Mouse (Mus musculus): Measurements from ENCODE around the gene Ppp3ca. TPM values are rescaled to one million over a fixed set of nuclear protein-coding genes. Genes with fewer than 3 reads are reported as not detected.

Ppp3ca gene
- total and polyA plus RNA-seq, 3 experiments = 17.4 to 40.6 (median 32.0) TPM

DNA sequence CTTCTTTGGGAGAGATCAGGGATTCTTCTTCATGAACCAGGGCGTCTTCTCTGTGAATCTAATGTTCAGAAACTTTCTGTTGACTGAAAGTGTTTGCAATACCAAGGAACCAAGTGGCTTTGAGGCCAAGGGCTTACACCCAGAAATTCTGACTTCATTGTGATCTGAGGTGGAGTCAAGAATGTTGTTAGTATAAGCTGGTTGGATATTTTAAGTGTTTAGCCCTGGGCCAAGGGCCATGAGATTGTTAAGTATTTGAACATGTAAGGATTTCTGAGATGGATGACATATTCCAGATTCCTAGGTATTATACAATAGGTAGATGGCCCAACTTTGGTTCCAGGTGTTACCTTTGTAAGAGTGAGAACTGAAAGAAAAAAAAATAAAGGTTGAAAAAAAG, 68.5 kb downstream of the Ppp3ca start:
- TF ChIP-seq MAX (IDR thresholded peaks at IDR 0.05; ENCODE audit: low read length) = no peak
- no peak for TF ChIP-seq SMC3 (IDR thresholded peaks at IDR 0.05; ENCODE audit: low read depth, low read length)
- TF ChIP-seq NRF1 (IDR thresholded peaks at IDR 0.05; ENCODE audit: insufficient read depth, low read depth, low read length, poor library complexity, severe bottlenecking) = no peak
- TF ChIP-seq HCFC1 (IDR thresholded peaks at IDR 0.05; ENCODE audit: low read depth, low read length) = no peak
- no peak for TF ChIP-seq USF1 (IDR thresholded peaks at IDR 0.05; ENCODE audit: low read depth, low read length)
- TF ChIP-seq CHD1 (IDR thresholded peaks at IDR 0.05; ENCODE audit: low read depth, low read length) = no peak
- TF ChIP-seq GABPA (IDR thresholded peaks at IDR 0.05; ENCODE audit: low read depth, low read length) = no peak
- no peak for TF ChIP-seq ZC3H11A (IDR thresholded peaks at IDR 0.05; ENCODE audit: low read depth, low read length)
- TF ChIP-seq KAT2A (conservative IDR thresholded peaks at IDR 0.05; ENCODE audit: low read depth, low read length) = no peak
- TF ChIP-seq ZMIZ1 (IDR thresholded peaks at IDR 0.05; ENCODE audit: low read depth, low read length) = no peak
- TF ChIP-seq NELFE (IDR thresholded peaks at IDR 0.05; ENCODE audit: low read depth, low read length) = no peak
- no peak for TF ChIP-seq UBTF (IDR thresholded peaks at IDR 0.05; ENCODE audit: borderline replicate concordance, insufficient read depth, low read depth, low read length)
- no peak for TF ChIP-seq CHD2 (IDR thresholded peaks at IDR 0.05; ENCODE audit: low read length)
- no peak for TF ChIP-seq MXI1 (IDR thresholded peaks at IDR 0.05; ENCODE audit: low read depth, low read length)
- no peak for TF ChIP-seq MEF2A (IDR thresholded peaks at IDR 0.05; ENCODE audit: extremely low read depth, insufficient replicate concordance, low read depth, low read length, poor library complexity, severe bottlenecking)
- TF ChIP-seq MAZ (IDR thresholded peaks at IDR 0.05; ENCODE audit: low read depth, low read length) = no peak
- TF ChIP-seq ZNF384 (IDR thresholded peaks at IDR 0.05; ENCODE audit: low read depth, low read length) = no peak
- TF ChIP-seq E2F4 (IDR thresholded peaks at IDR 0.05; ENCODE audit: borderline replicate concordance, low read depth, low read length) = no peak
- no peak for TF ChIP-seq POLR2A (IDR thresholded peaks at IDR 0.05; ENCODE audit: control insufficient read depth in 1 of 2, insufficient read depth in 1 of 2, low read depth in 1 of 2, low read length in 2 of 2, poor library complexity in 1 of 2)
- no peak for TF ChIP-seq TAL1 (IDR thresholded peaks at IDR 0.05; ENCODE audit: low read length)
- Histone ChIP-seq H3K4me3 (ENCODE audit: control insufficient read depth in 1 of 2, insufficient read depth in 1 of 2, low read depth in 2 of 2, low read length in 2 of 2) (no peak overlapping the region), H3K27me3 (ENCODE audit: control insufficient read depth in 1 of 2, insufficient read depth in 2 of 2, low read length in 2 of 2) (no peaks in the 10 kb centered on the region), H3K9ac (ENCODE audit: control insufficient read depth, low read depth, low read length, poor library complexity, severe bottlenecking) (no peak overlapping the region), H3K4me1 (ENCODE audit: control insufficient read depth in 1 of 2, insufficient read depth in 2 of 2, low read length in 2 of 2) (peaks cover 7 to 17% of the 10 kb centered on the region in 2 experiments), H3K79me2 (ENCODE audit: control insufficient read depth, insufficient read depth, low read length, poor library complexity) (peaks cover 5% of the 10 kb centered on the region; the same call in 1 of the 2 replicates), H3K36me3 (ENCODE audit: control insufficient read depth in 1 of 2, insufficient read depth in 2 of 2, low read length in 2 of 2) (peaks cover 0 to 18% of the 10 kb centered on the region in 2 experiments; a peak in 2 of 4 replicates), H3K27ac (ENCODE audit: control insufficient read depth, low read depth, low read length) (no peak overlapping the region), H3K9me3 (replicated peaks; ENCODE audit: insufficient read depth, low read length) (no peaks in the 10 kb centered on the region)
- no peak for DNase-seq (ENCODE audit: low read depth, low spot score)

DNA sequence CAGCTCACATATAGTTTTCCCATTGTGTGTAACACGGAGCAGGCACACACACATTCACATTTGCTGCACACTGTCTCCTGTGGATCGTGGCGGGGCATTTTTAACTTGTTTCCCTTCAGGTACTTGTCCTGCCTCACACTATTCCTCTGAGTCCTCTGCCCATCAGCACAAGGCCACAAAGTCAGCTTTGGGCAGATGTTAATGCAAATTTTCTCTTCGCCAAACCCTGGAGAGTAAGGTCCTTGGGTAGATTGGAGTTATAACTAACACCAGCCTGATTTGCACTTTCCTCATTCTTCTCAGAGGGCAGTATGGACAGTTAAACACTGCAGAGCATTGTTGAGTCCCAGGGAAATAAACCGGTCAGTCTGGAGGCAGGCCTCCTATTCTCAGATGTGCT, 69.0 kb downstream of the Ppp3ca start:
- Histone ChIP-seq H3K79me2 (ENCODE audit: control insufficient read depth, insufficient read depth, low read length, poor library complexity) (peaks cover 5% of the 10 kb centered on the region; the same call in 1 of the 2 replicates), H3K4me1 (ENCODE audit: control insufficient read depth in 1 of 2, insufficient read depth in 2 of 2, low read length in 2 of 2) (peaks cover 9 to 17% of the 10 kb centered on the region in 2 experiments), H3K27me3 (ENCODE audit: control insufficient read depth in 1 of 2, insufficient read depth in 2 of 2, low read length in 2 of 2) (no peaks in the 10 kb centered on the region), H3K36me3 (ENCODE audit: control insufficient read depth in 1 of 2, insufficient read depth in 2 of 2, low read length in 2 of 2) (peaks cover 0 to 20% of the 10 kb centered on the region in 2 experiments; a peak in 2 of 4 replicates), H3K9me3 (replicated peaks; ENCODE audit: insufficient read depth, low read length) (no peaks in the 10 kb centered on the region), H3K4me3 (ENCODE audit: control insufficient read depth in 1 of 2, insufficient read depth in 1 of 2, low read depth in 2 of 2, low read length in 2 of 2) (no peak overlapping the region), H3K9ac (ENCODE audit: control insufficient read depth, low read depth, low read length, poor library complexity, severe bottlenecking) (no peak overlapping the region), H3K27ac (ENCODE audit: control insufficient read depth, low read depth, low read length) (no peak overlapping the region)
- DNase-seq (ENCODE audit: low read depth, low spot score) = no peak
- TF ChIP-seq POLR2AphosphoS2 (IDR thresholded peaks at IDR 0.05; ENCODE audit: low read length) = no peak
- TF ChIP-seq GABPA (IDR thresholded peaks at IDR 0.05; ENCODE audit: low read depth, low read length) = no peak
- TF ChIP-seq MYB (IDR thresholded peaks at IDR 0.05; ENCODE audit: low read depth, low read length) = no peak
- TF ChIP-seq TBP (IDR thresholded peaks at IDR 0.05; ENCODE audit: low read depth, low read length) = no peak
- no peak for TF ChIP-seq RAD21 (IDR thresholded peaks at IDR 0.05; ENCODE audit: low read depth, low read length)
- no peak for TF ChIP-seq BHLHE40 (IDR thresholded peaks at IDR 0.05; ENCODE audit: borderline replicate concordance, low read depth, low read length)
- TF ChIP-seq USF1 (IDR thresholded peaks at IDR 0.05; ENCODE audit: low read depth, low read length) = no peak
- TF ChIP-seq KAT2A (conservative IDR thresholded peaks at IDR 0.05; ENCODE audit: low read depth, low read length) = no peak
- no peak for TF ChIP-seq SMC3 (IDR thresholded peaks at IDR 0.05; ENCODE audit: low read depth, low read length)
- no peak for TF ChIP-seq HCFC1 (IDR thresholded peaks at IDR 0.05; ENCODE audit: low read depth, low read length)
- no peak for TF ChIP-seq ZNF384 (IDR thresholded peaks at IDR 0.05; ENCODE audit: low read depth, low read length)
- no peak for TF ChIP-seq JUND (IDR thresholded peaks at IDR 0.05; ENCODE audit: low read depth, low read length)
- no peak for TF ChIP-seq ELF1 (IDR thresholded peaks at IDR 0.05; ENCODE audit: low read depth, low read length)

Data from MEL (cell line).